Mouse (Mus musculus) myocyte (in vitro differentiated cells): Measurements from ENCODE around the gene Pitpnb. TPM values are rescaled to one million over a fixed set of nuclear protein-coding genes. Genes with fewer than 3 reads are reported as not detected.

Experiments used
- H3K27me3 ChIP-seq: one replicate; pipeline ENCODE4 v1.6.1; 2011; ENCODE audit not compliant: control insufficient read depth, insufficient read depth, insufficient read length
- H3K36me3 ChIP-seq: one replicate; pipeline ENCODE4 v1.6.1; 2011; ENCODE audit not compliant: control insufficient read depth, insufficient read depth
- H3K4me2 ChIP-seq: one replicate; pipeline ENCODE4 v1.6.1; 2011; ENCODE audit warnings: low read depth, control low read depth
- H3K4me3 ChIP-seq: one replicate; pipeline ENCODE4 v1.5.1; 2011; ENCODE audit warnings: mild to moderate bottlenecking, control low read depth, moderate library complexity
- H3K79me2 ChIP-seq: one replicate; pipeline ENCODE4 v1.6.1; 2011; ENCODE audit not compliant: control insufficient read depth, insufficient read depth
- H3ac ChIP-seq: one replicate; pipeline ENCODE4 v1.6.1; 2011; ENCODE audit not compliant: control insufficient read depth, insufficient read length
- CEBPB ChIP-seq: IDR thresholded peaks from 2 replicates; pipeline ENCODE4 v1.6.1; 2011; ENCODE audit warnings: mild to moderate bottlenecking, moderate library complexity; ENCODE audit not compliant: poor library complexity, insufficient read depth, severe bottlenecking
- E2F4 ChIP-seq: IDR thresholded peaks from one replicate; pipeline ENCODE4 v1.6.1; 2011; ENCODE audit warnings: mild to moderate bottlenecking, control low read depth, moderate library complexity; ENCODE audit not compliant: insufficient read depth
- MAX ChIP-seq: IDR thresholded peaks from one replicate; pipeline ENCODE4 v1.6.1; 2011; ENCODE audit warnings: low read depth, mild to moderate bottlenecking, control low read depth
- MYOD1 ChIP-seq, 3 experiments: IDR thresholded peaks; one replicate each; pipeline ENCODE4 v1.6.1; 2011; ENCODE audit warnings: control low read depth in 2 of 3, low read depth in 2 of 3, mild to moderate bottlenecking in 2 of 3, moderate library complexity in 1 of 3; ENCODE audit not compliant: insufficient read length in 2 of 3, control insufficient read depth in 1 of 3
- MYOG ChIP-seq, 3 experiments: IDR thresholded peaks; one replicate each; pipeline ENCODE4 v1.6.1; 2011; ENCODE audit warnings: control low read depth in 2 of 3, low read depth in 2 of 3, mild to moderate bottlenecking in 2 of 3; ENCODE audit not compliant: insufficient read length in 2 of 3, control insufficient read depth in 1 of 3, insufficient read depth in 1 of 3
- POLR2A ChIP-seq: IDR thresholded peaks from one replicate; pipeline ENCODE4 v1.6.1; 2011; ENCODE audit warnings: low read depth, mild to moderate bottlenecking, control low read depth, moderate library complexity; ENCODE audit not compliant: insufficient read length
- POLR2AphosphoS2 ChIP-seq: IDR thresholded peaks from one replicate; pipeline ENCODE4 v1.6.1; 2011; ENCODE audit warnings: low read depth, control low read depth; ENCODE audit not compliant: insufficient read length
- REST ChIP-seq: IDR thresholded peaks from one replicate; pipeline ENCODE4 v1.6.1; 2011; ENCODE audit warnings: mild to moderate bottlenecking, control low read depth, moderate library complexity; ENCODE audit not compliant: insufficient read depth, insufficient read length
- SRF ChIP-seq: IDR thresholded peaks from one replicate; pipeline ENCODE4 v1.6.1; 2011; ENCODE audit warnings: low read depth; ENCODE audit not compliant: control insufficient read depth, insufficient read length
- TCF12 ChIP-seq: IDR thresholded peaks from one replicate; pipeline ENCODE4 v1.6.1; 2011; ENCODE audit warnings: mild to moderate bottlenecking, control low read depth; ENCODE audit not compliant: poor library complexity, insufficient read depth, severe bottlenecking
- TCF3 ChIP-seq: IDR thresholded peaks from one replicate; pipeline ENCODE4 v1.6.1; 2011; ENCODE audit warnings: low read depth, control low read depth; ENCODE audit not compliant: insufficient read length
- USF1 ChIP-seq: IDR thresholded peaks from one replicate; pipeline ENCODE4 v1.6.1; 2011; ENCODE audit warnings: low read depth, mild to moderate bottlenecking, control low read depth, moderate library complexity
- polyA plus RNA-seq: library from polyadenylated mRNA; unstranded; fragments of >200 nt; fragmentation: generic; extraction: Trizol; gene quantifications from one replicate; pipeline ENCODE4 v1.2.1, GENCODE M21; 2012; ENCODE audit warnings: missing spikeins

Gene Pitpnb
- polyA plus RNA-seq, 1 experiment: 52.2 TPM

- peaks cover 16% of the 10 kb centered on the region for H3K79me2 ChIP-seq
- TF ChIP-seq USF1: no peak
- TF ChIP-seq REST: no peak
- TF ChIP-seq POLR2A: no peak
- TF ChIP-seq MAX: no peak
- no peak for TF ChIP-seq CEBPB
- H3K4me3 ChIP-seq: no peak overlapping the region
- H3K4me2 ChIP-seq: no peak overlapping the region
- H3K36me3 ChIP-seq: peaks cover 25% of the 10 kb centered on the region
- no peak overlapping the region for H3ac ChIP-seq
- H3K27me3 ChIP-seq: no peaks in the 10 kb centered on the region
Measured at GRCm38 (mm10) chr5:111367937-111368517, 37.5 kb downstream of the Pitpnb start.

GRCm38 (mm10) chr5:111368576-111368975 lies 38.0 kb downstream of the Pitpnb start:
- H3K4me2 ChIP-seq: no peak overlapping the region
- H3K36me3 ChIP-seq: peaks cover 27% of the 10 kb centered on the region
- TF ChIP-seq POLR2A (no peak), REST (no peak), USF1 (no peak), MYOD1 (IDR thresholded peaks at IDR 0.05; ENCODE audit: control insufficient read depth in 1 of 3, insufficient read length in 2 of 3, low read depth in 2 of 3) (no peak), MAX (no peak), SRF (no peak), POLR2AphosphoS2 (no peak), CEBPB (no peak), TCF3 (no peak), MYOG (IDR thresholded peaks at IDR 0.05; ENCODE audit: control insufficient read depth in 1 of 3, insufficient read depth in 1 of 3, insufficient read length in 2 of 3, low read depth in 2 of 3) (no peak), E2F4 (no peak), TCF12 (no peak)
- no peak overlapping the region for H3K4me3 ChIP-seq
- H3ac ChIP-seq: no peak overlapping the region
- H3K79me2 ChIP-seq: peaks cover 16% of the 10 kb centered on the region
- H3K27me3 ChIP-seq: no peaks in the 10 kb centered on the region

- H3K36me3 ChIP-seq: peaks cover 42% of the 10 kb centered on the region
- H3K4me2 ChIP-seq: no peak overlapping the region
- H3ac ChIP-seq: no peak overlapping the region
- no peak for TF ChIP-seq TCF3
- TF ChIP-seq MYOG (IDR thresholded peaks at IDR 0.05; ENCODE audit: control insufficient read depth in 1 of 3, insufficient read depth in 1 of 3, insufficient read length in 2 of 3, low read depth in 2 of 3): no peak
- TF ChIP-seq SRF: no peak
- no peak for TF ChIP-seq MYOD1 (IDR thresholded peaks at IDR 0.05; ENCODE audit: control insufficient read depth in 1 of 3, insufficient read length in 2 of 3, low read depth in 2 of 3)
- no peak for TF ChIP-seq REST
- TF ChIP-seq CEBPB: no peak
- no peak for TF ChIP-seq TCF12
- no peak for TF ChIP-seq E2F4
- no peak for TF ChIP-seq MAX
- no peak for TF ChIP-seq POLR2AphosphoS2
- TF ChIP-seq USF1: no peak
- no peak for TF ChIP-seq POLR2A
- H3K79me2 ChIP-seq: no peaks in the 10 kb centered on the region
- no peak overlapping the region for H3K4me3 ChIP-seq
- H3K27me3 ChIP-seq: no peaks in the 10 kb centered on the region
Measured at GRCm38 (mm10) chr5:111375616-111376015, 45.1 kb downstream of the Pitpnb start.

GRCm38 (mm10) chr5:111376276-111377020 lies 45.9 kb downstream of the Pitpnb start:
- TF ChIP-seq TCF12 (no peak), MAX (no peak), TCF3 (no peak)
- H3K27me3 ChIP-seq: no peaks in the 10 kb centered on the region
- no peak overlapping the region for H3K4me3 ChIP-seq
- no peaks in the 10 kb centered on the region for H3K79me2 ChIP-seq
- H3K36me3 ChIP-seq: peaks cover 38% of the 10 kb centered on the region
- no peak overlapping the region for H3K4me2 ChIP-seq
- no peak overlapping the region for H3ac ChIP-seq
